Mouse (Mus musculus) heart, embryonic 15.5 days (tissue): ENCODE measurements at regions not wholly inside any gene's neighbourhood (a gene's known extent, or its start where the extent isn't known, plus 50 kb on each side); places are given as distances from the start of the nearest gene placed in this dataset.

Experiments used
- ATAC-seq: fragments of 200-750 bp; cut with Nextera tagmentation; replicated peaks from 2 replicates; pipeline ENCODE4 v1.8.0; 2017; ENCODE audit warnings: low read depth, moderate TSS enrichment; ENCODE audit not compliant: insufficient number of reproducible peaks, insufficient read depth, low FRiP score
- H3K27ac ChIP-seq: fragments of 300-500 bp; sonication (generic); 2 replicates; pipeline ENCODE4 v1.5.1; 2015; ENCODE audit warnings: mild to moderate bottlenecking, inconsistent platforms
- H3K27me3 ChIP-seq: fragments of 300-500 bp; sonication (generic); 2 replicates; pipeline ENCODE4 v1.6.1; 2015; ENCODE audit warnings: inconsistent platforms
- H3K36me3 ChIP-seq: fragments of 300-500 bp; sonication (generic); 2 replicates; pipeline ENCODE4 v1.6.1; 2015; ENCODE audit warnings: mild to moderate bottlenecking, inconsistent platforms
- H3K4me1 ChIP-seq: fragments of 300-500 bp; sonication (generic); replicated peaks from 2 replicates; pipeline ENCODE4 v1.6.1; 2015; ENCODE audit warnings: inconsistent platforms
- H3K4me2 ChIP-seq: fragments of 300-500 bp; sonication (generic); 2 replicates; pipeline ENCODE4 v1.6.1; 2015; ENCODE audit warnings: inconsistent platforms, mild to moderate bottlenecking, moderate library complexity
- H3K4me3 ChIP-seq: fragments of 300-500 bp; sonication (generic); 2 replicates; pipeline ENCODE4 v1.5.1; 2015; ENCODE audit warnings: mild to moderate bottlenecking, inconsistent platforms
- H3K9ac ChIP-seq: fragments of 300-500 bp; sonication (generic); 2 replicates; pipeline ENCODE4 v1.6.1; 2015; ENCODE audit warnings: mild to moderate bottlenecking, inconsistent platforms
- H3K9me3 ChIP-seq: fragments of 300-500 bp; sonication (generic); replicated peaks from 2 replicates; pipeline ENCODE4 v1.6.1; 2016; ENCODE audit warnings: inconsistent platforms
- WGBS: fragments of 180-500 bp; shearing (Covaris S2); methylation state at CpG from one replicate; pipeline ENCODE4 v1.1.7; 2015; ENCODE audit warnings: mixed read lengths; 5-methylcytosine and 5-hydroxymethylcytosine counted together

DNA sequence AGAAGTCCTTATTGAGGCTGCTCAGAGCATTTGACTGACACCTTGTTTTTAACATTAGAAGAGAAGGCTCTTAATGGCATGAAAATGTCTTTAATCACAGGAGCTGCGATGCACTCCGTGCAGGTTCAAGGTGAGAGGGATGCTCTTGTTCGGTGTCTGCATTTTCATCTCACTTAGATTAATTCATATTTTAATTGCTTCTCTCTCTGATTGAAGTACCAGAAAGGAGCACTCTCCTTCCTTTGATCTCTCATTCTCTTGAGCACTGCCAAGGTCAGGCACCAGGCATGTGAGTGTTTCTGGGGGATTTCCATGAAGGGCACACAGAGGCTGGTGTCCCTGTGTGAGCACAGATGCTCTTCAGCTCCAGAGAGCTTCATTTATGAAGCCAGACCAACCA is 752.0 kb upstream of the Castor2 start:
- WGBS: 79% methylated on average over 3 of the region's 3 CpGs
- no peak for ATAC-seq
- no peaks in the 10 kb centered on the region for H3K27me3 ChIP-seq

GRCm38 (mm10) chr5:133341973-133342372 is 757.5 kb upstream of the Castor2 start:
- WGBS: 78% methylated on average over 3 of the region's 3 CpGs
- Histone ChIP-seq H3K4me1 (no peaks in the 10 kb centered on the region), H3K9me3 (no peaks in the 10 kb centered on the region), H3K9ac (no peak overlapping the region), H3K27ac (no peak overlapping the region), H3K4me3 (no peak overlapping the region), H3K27me3 (no peaks in the 10 kb centered on the region), H3K4me2 (no peak overlapping the region), H3K36me3 (no peaks in the 10 kb centered on the region)
- no peak for ATAC-seq

More for the DNA sequence above, 752.0 kb upstream of the Castor2 start:
- no peaks in the 10 kb centered on the region for H3K4me1 ChIP-seq
- no peaks in the 10 kb centered on the region for H3K9me3 ChIP-seq
- H3K27ac ChIP-seq: no peak overlapping the region
- H3K4me3 ChIP-seq: no peak overlapping the region
- H3K36me3 ChIP-seq: no peaks in the 10 kb centered on the region
- H3K9ac ChIP-seq: no peak overlapping the region
- no peak overlapping the region for H3K4me2 ChIP-seq

DNA sequence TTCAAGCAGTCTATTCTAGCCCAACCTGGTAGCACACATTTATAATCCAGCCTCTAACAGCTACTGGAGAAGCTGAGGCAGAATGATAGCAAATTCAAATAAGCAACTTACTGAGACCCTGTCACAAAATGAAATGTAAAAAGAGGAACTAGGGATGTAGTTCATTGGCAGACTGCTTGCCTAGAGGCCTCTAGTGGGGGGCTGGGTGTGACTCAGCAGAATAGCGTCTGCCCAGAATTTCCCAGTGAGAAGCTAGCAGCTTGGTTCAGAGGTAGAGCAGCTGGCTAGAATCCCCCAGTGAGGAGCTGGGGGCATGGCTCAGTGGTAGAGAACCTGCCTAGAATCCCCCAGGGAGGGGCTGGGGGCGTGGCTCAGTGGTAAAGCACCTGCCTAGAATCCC is 777.5 kb upstream of the Auts2 start:
- ATAC-seq: no peak
- H3K4me2 ChIP-seq: no peak overlapping the region
- H3K36me3 ChIP-seq: no peaks in the 10 kb centered on the region
- H3K4me1 ChIP-seq: no peaks in the 10 kb centered on the region
- WGBS: 71% methylated on average over 2 of the region's 2 CpGs
- H3K27me3 ChIP-seq: no peaks in the 10 kb centered on the region
- no peak overlapping the region for H3K9ac ChIP-seq
- H3K4me3 ChIP-seq: no peak overlapping the region
- no peaks in the 10 kb centered on the region for H3K9me3 ChIP-seq
- no peak overlapping the region for H3K27ac ChIP-seq

GRCm38 (mm10) chr5:133320206-133320605 is 777.1 kb upstream of the Auts2 start:
- Histone ChIP-seq H3K4me3 (no peak overlapping the region), H3K36me3 (no peaks in the 10 kb centered on the region), H3K9ac (no peak overlapping the region), H3K4me1 (no peaks in the 10 kb centered on the region), H3K27ac (no peak overlapping the region), H3K27me3 (no peaks in the 10 kb centered on the region), H3K9me3 (no peaks in the 10 kb centered on the region), H3K4me2 (no peak overlapping the region)
- WGBS: 83% methylated on average over 1 of the region's 1 CpGs
- no peak for ATAC-seq

DNA sequence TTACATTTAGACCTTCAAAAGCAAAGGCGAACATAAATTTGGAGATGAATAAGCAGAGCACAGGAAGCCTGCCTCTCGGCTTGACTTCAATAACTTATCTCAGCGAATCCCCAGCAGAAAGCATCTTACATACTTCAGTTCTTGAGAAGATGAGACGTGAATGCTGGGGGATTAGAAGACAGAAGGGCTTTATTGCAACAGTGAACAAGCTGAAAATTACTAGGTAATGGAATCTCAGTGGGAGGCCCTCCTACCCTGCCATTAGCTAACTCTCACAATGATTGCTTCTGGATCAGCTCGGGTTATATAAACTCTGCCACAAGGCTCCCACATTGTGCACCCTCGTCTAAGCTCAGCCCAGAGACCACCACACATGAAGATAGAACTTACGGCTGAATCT is 770.9 kb upstream of the Auts2 start:
- H3K36me3 ChIP-seq: no peaks in the 10 kb centered on the region
- 68% methylated on average over 7 of the region's 7 CpGs for WGBS

DNA sequence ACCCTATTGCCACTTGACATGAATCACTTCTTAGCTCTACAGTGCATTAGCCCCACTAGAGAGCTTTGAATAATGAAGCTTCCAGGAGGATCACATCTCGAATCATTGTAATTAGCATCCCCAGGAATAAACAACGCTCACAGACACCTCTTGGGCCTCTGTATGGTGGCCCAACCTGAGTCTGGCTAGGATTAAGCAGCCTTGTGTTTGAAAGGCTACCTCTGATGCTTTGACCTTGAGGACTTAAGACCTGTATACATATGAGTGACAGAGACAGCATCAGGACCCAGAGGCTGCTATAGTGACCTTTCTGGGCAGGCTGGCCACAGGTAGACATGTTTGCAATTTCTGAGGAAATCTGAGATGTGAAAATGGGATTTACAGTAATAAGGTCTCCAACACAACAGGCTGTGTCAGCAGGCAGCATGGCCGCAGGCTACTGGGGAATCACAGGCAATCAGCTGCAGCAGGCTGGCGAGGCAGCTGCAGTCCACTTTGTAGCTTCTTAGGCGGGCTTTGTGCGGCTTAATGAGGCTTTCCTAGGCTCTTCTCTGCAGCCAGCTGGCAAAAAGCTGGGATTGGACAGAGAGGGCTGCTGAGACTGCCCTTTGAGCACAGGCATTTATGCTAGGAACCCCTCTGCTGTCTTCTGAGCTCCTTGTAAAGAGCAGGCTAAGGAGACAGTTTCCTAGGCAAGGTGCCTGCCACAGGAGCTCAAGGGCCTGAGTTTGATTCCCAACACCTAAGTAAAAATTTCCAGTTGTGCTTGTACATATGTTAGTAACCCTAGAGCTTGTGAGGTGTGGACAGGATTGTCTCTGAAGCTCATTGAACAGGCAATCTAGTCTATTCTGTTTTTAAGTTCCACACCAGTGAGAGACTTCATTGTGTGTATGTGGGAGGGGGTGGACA is 768.1 kb upstream of the Auts2 start:
- Histone ChIP-seq H3K4me1 (no peaks in the 10 kb centered on the region), H3K36me3 (no peaks in the 10 kb centered on the region), H3K27ac (no peak overlapping the region), H3K27me3 (no peaks in the 10 kb centered on the region), H3K9ac (no peak overlapping the region), H3K4me2 (no peak overlapping the region), H3K9me3 (no peaks in the 10 kb centered on the region), H3K4me3 (no peak overlapping the region)
- no peak for ATAC-seq
- whole genome bisulfite sequencing: 63% methylated on average over 6 of the region's 6 CpGs

More for the DNA sequence above, 770.9 kb upstream of the Auts2 start:
- Histone ChIP-seq H3K9ac (no peak overlapping the region), H3K27ac (no peak overlapping the region), H3K4me3 (no peak overlapping the region), H3K9me3 (no peaks in the 10 kb centered on the region), H3K4me1 (no peaks in the 10 kb centered on the region), H3K27me3 (no peaks in the 10 kb centered on the region), H3K4me2 (no peak overlapping the region)
- ATAC-seq: no peak

DNA sequence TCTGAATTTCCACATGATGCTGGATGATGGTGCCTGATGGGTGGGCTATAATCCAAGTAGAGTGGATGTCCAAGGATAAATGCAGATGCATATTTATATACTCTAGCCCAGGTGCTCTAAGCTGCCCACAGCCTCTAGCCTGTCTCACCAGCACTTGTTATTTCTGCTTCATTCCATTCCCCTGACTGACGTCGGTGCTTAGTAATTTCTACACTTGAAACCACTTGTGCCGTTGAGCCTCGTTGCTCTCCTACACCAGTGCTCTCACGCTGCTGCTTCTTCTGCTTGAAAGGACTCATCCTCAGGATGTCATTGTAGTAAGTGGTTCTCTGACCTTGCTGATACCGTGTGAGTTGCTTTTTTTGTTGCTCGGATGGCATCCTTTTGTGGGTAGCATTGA is 724.7 kb upstream of the Auts2 start:
- no peak for ATAC-seq
- Histone ChIP-seq H3K36me3 (no peaks in the 10 kb centered on the region), H3K27ac (no peak overlapping the region), H3K4me1 (no peaks in the 10 kb centered on the region), H3K9me3 (no peaks in the 10 kb centered on the region), H3K27me3 (peaks cover 8% of the 10 kb centered on the region; the same call in 1 of the 2 replicates), H3K4me3 (no peak overlapping the region), H3K9ac (no peak overlapping the region), H3K4me2 (no peak overlapping the region)
- WGBS: 44% methylated on average over 7 of the region's 7 CpGs

- Histone ChIP-seq H3K9me3 (no peaks in the 10 kb centered on the region), H3K9ac (no peak overlapping the region), H3K4me1 (no peaks in the 10 kb centered on the region), H3K4me3 (no peak overlapping the region), H3K4me2 (no peak overlapping the region), H3K27me3 (peaks cover 8% of the 10 kb centered on the region; the same call in 1 of the 2 replicates), H3K36me3 (no peaks in the 10 kb centered on the region), H3K27ac (no peak overlapping the region)
- no peak for ATAC-seq
- 69% methylated on average over 2 of the region's 2 CpGs for WGBS
Observed at GRCm38 (mm10) chr5:133267356-133267755, 724.2 kb upstream of the Auts2 start.

GRCm38 (mm10) chr5:133264976-133265375 is 721.8 kb upstream of the Auts2 start:
- Histone ChIP-seq H3K36me3 (no peaks in the 10 kb centered on the region), H3K27ac (no peak overlapping the region), H3K9ac (no peak overlapping the region), H3K4me2 (no peak overlapping the region), H3K4me1 (no peaks in the 10 kb centered on the region), H3K9me3 (no peaks in the 10 kb centered on the region), H3K27me3 (peaks cover 3% of the 10 kb centered on the region; the same call in 1 of the 2 replicates), H3K4me3 (no peak overlapping the region)
- no peak for ATAC-seq
- WGBS: 74% methylated on average over 7 of the region's 7 CpGs

DNA sequence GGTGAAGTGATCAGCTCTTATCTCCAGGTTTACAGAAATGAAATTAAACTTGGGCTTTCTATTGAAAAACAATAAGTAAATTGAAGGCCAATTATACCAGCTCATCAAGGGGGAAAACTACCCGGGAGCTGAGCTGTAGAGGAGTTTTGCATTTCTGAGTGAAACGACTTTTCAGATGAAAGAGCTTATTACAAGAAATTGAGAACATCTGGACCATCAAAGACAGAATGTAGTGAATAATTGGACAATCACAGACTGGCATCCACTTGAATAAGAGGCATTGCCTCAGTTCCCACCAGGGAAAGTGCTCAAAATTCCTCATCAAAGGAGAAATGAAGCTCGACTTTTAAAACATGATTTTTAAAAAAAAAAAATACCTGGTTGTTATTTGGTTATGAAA is 675.7 kb upstream of the Auts2 start:
- H3K9ac ChIP-seq: no peak overlapping the region
- no peaks in the 10 kb centered on the region for H3K27me3 ChIP-seq
- H3K4me1 ChIP-seq: no peaks in the 10 kb centered on the region
- no peaks in the 10 kb centered on the region for H3K36me3 ChIP-seq
- WGBS: 65% methylated on average over 3 of the region's 3 CpGs
- no peak overlapping the region for H3K27ac ChIP-seq
- ATAC-seq: no peak
- no peak overlapping the region for H3K4me2 ChIP-seq
- H3K4me3 ChIP-seq: no peak overlapping the region
- no peaks in the 10 kb centered on the region for H3K9me3 ChIP-seq

DNA sequence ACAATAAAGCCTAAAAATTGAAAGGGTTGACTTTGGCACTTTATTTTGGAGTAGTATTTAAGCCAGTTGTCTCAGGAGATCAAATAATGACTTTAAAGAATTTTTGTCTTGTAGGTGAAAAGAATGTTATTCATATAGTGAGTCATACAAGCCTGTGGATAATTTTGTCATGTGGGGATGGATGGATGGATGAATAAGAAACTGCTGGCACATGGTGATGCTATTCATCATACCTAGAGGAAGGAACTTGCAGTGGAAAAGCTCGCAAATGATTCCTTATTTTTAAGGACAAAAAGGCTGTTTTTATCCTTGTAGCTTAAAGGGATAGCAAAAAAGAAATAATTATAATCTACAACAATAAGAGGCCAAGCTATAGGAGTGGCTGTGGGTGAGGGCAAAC is 655.4 kb upstream of the Auts2 start:
- WGBS: 58% methylated on average over 1 of the region's 1 CpGs

More for the DNA sequence above, 655.4 kb upstream of the Auts2 start:
- Histone ChIP-seq H3K9me3 (no peaks in the 10 kb centered on the region), H3K4me2 (no peak overlapping the region), H3K36me3 (no peaks in the 10 kb centered on the region), H3K27ac (no peak overlapping the region), H3K27me3 (no peaks in the 10 kb centered on the region), H3K9ac (no peak overlapping the region), H3K4me3 (no peak overlapping the region), H3K4me1 (0 out of 2 replicates have a peak, but pooled peaks cover 2% of the 10 kb centered on the region)
- ATAC-seq: no peak
